Mouse (Mus musculus) left cerebral cortex, postnatal 4 days (tissue): ENCODE measurements around the gene Chrna10. TPM values are rescaled to one million over a fixed set of nuclear protein-coding genes. Genes with fewer than 3 reads are reported as not detected.
A peak's percentile ranks its signal among the peaks of the same experiment; 100 is the strongest.

Experiments used
- DNase-seq: peaks from one replicate; pipeline ENCODE4 v3.0.0-alpha.2; 2022
- intact Hi-C: fragments of 180-260 bp; cut with DNase I; formaldehyde crosslinking; loops from one replicate; pipeline ENCODE4 v1.15.1; 2025
- total RNA-seq, 2 experiments: library from RNA; stranded (reverse); gene quantifications; 2 replicates each; pipeline ENCODE4 v1.2.3; 2021

Gene Chrna10
- total RNA-seq, 2 experiments from 2014 or later = not detected

- intact Hi-C loops = no loop called here
- no peak for DNase-seq
Observed at GRCm38 (mm10) chr7:102082816-102083215, 33.8 kb downstream of the Chrna10 start, which contains the start of gene Trpc2. Gene Trpc2, plus strand, starts transcription at chr7:102083116.

GRCm38 (mm10) chr7:102081784-102082183 is 34.8 kb downstream of the Chrna10 start:
- DNase-seq = no peak
- intact Hi-C loops = no loop called here

- DNase-seq = no peak
- intact Hi-C loops = no loop called here
Observed at GRCm38 (mm10) chr7:102080311-102080710, 36.3 kb downstream of the Chrna10 start.

- no peak for DNase-seq
- intact Hi-C loops = loop anchor here (10.0 kb wide), 2 partner anchors 164 to 424 kb away; no protein-coding TSS in a partner anchor
Observed at GRCm38 (mm10) chr7:102078517-102078916, 38.1 kb downstream of the Chrna10 start.

GRCm38 (mm10) chr7:102076714-102077296 is 39.8 kb downstream of the Chrna10 start:
- no peak for DNase-seq
- intact Hi-C loops = loop anchor here (10.0 kb wide), 2 partner anchors 162 to 422 kb away; no protein-coding TSS in a partner anchor

GRCm38 (mm10) chr7:102066363-102066762 is 50.3 kb downstream of the Chrna10 start:
- no peak for DNase-seq
- intact Hi-C loops = no loop called here

GRCm38 (mm10) chr7:102065046-102065891 is 51.4 kb downstream of the Chrna10 start, which contains the start of the genes Rnf121, Xndc1 and Xntrpc:
Gene Rnf121, minus strand, starts transcription at chr7:102065469.
Gene Xndc1, plus strand, starts transcription at chr7:102065511.
Gene Xntrpc, plus strand, starts transcription at chr7:102065713.
- intact Hi-C loops = no loop called here
- peak; percentile 93 for DNase-seq

GRCm38 (mm10) chr7:102064655-102065045 is 52.0 kb downstream of the Chrna10 start:
- intact Hi-C loops = no loop called here
- DNase-seq = peak; percentile 14

- no peak for DNase-seq
- intact Hi-C loops = no loop called here
Observed at GRCm38 (mm10) chr7:102063891-102064290, 52.7 kb downstream of the Chrna10 start.

GRCm38 (mm10) chr7:102062203-102062602 is 54.4 kb downstream of the Chrna10 start:
- DNase-seq = no peak
- intact Hi-C loops = no loop called here

GRCm38 (mm10) chr7:102061353-102061752 is 55.3 kb downstream of the Chrna10 start:
- intact Hi-C loops = no loop called here
- DNase-seq = no peak

Other genes starting within 250 kb of the Chrna10 start
- gene Folr1, start 246.0 kb downstream of the Chrna10 start, total RNA-seq = 1 to 10 TPM in 1 of 2 experiments, under 1 TPM in 1; 0.40 to 1.4 TPM
- gene Lamtor1, start 210.9 kb downstream of the Chrna10 start, total RNA-seq = 10 to 100 TPM; 86.2 to 91.6 TPM
- gene Tomt, start 210.5 kb downstream of the Chrna10 start, total RNA-seq = not detected
- 1 to 10 TPM; 2.8 to 2.9 TPM for gene Lrrc51, start 182.9 kb downstream of the Chrna10 start, total RNA-seq
- gene Numa1, start 182.7 kb downstream of the Chrna10 start, total RNA-seq = 10 to 100 TPM; 83.3 to 89.6 TPM
- gene Il18bp, start 98.1 kb downstream of the Chrna10 start, total RNA-seq = 10 to 100 TPM; 14.0 to 18.9 TPM
- 10 to 100 TPM; 47.0 to 51.9 TPM for gene Rnf121, start 51.4 kb downstream of the Chrna10 start, total RNA-seq
- 10 to 100 TPM; 28.7 to 30.8 TPM for gene Xndc1, start 51.3 kb downstream of the Chrna10 start, total RNA-seq
- gene Xntrpc, start 51.1 kb downstream of the Chrna10 start, total RNA-seq = 1 to 10 TPM; 1.7 to 2.2 TPM
- under 1 TPM in 1 of 2 experiments, not detected in 1; 0.60 TPM for gene Trpc2, start 33.7 kb downstream of the Chrna10 start, total RNA-seq
- not detected for gene Art1, start 15.1 kb downstream of the Chrna10 start, total RNA-seq
- not detected for gene Art5, start 7.3 kb downstream of the Chrna10 start, total RNA-seq
- 10 to 100 TPM; 39.4 to 41.2 TPM for gene Nup98, start 93.3 kb upstream of the Chrna10 start, total RNA-seq
- gene Pgap2, start 93.4 kb upstream of the Chrna10 start, total RNA-seq = 10 to 100 TPM; 36.7 to 39.0 TPM
- gene Rhog, start 139.2 kb upstream of the Chrna10 start, total RNA-seq = 10 to 100 TPM; 11.3 to 12.3 TPM
- gene Stim1, start 151.0 kb upstream of the Chrna10 start, total RNA-seq = 10 to 100 TPM; 43.5 to 45.7 TPM